Mouse (Mus musculus): ENCODE data around the gene Tmem120b.
"Not testable (repeated sequence)": the region's sequence is repeated elsewhere in the genome, so short reads cannot be mapped to it uniquely, and the experiment has no call there.

Tmem120b gene

DNA sequence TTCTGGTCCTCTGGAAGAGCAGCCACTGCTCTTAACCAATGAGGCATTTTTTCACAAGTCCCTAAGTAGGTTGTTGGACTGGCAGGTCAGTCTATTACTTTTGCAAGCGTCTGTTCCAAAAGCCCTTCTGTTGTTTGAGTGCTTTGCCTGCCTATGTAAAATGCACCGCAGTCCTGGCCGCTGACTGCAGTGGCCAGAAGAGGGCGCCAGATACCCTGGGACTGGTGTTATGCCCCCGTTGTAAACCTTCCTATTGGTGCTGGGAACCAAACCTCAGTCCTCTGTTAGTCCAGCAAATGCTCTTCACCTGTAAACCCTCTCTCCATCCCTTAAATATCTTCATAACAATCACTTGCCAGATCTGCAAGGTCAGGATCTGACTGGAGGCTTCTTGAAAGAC is 16.5 kb upstream of the Tmem120b start:
- no peak for DNase-seq (ENCODE audit: low read depth, low spot score)

GRCm38 (mm10) chr5:123057366-123058250 is 10.6 kb upstream of the Tmem120b start:
- peak; percentile 100 for DNase-seq (ENCODE audit: low read depth, low spot score)

GRCm38 (mm10) chr5:123058251-123059102 is 9.7 kb upstream of the Tmem120b start:
- peak; percentile 51 for DNase-seq (ENCODE audit: low read depth, low spot score)

- peak; percentile 72 for DNase-seq (ENCODE audit: low read depth, low spot score)
Measured at GRCm38 (mm10) chr5:123059757-123060520, 8.3 kb upstream of the Tmem120b start.

DNA sequence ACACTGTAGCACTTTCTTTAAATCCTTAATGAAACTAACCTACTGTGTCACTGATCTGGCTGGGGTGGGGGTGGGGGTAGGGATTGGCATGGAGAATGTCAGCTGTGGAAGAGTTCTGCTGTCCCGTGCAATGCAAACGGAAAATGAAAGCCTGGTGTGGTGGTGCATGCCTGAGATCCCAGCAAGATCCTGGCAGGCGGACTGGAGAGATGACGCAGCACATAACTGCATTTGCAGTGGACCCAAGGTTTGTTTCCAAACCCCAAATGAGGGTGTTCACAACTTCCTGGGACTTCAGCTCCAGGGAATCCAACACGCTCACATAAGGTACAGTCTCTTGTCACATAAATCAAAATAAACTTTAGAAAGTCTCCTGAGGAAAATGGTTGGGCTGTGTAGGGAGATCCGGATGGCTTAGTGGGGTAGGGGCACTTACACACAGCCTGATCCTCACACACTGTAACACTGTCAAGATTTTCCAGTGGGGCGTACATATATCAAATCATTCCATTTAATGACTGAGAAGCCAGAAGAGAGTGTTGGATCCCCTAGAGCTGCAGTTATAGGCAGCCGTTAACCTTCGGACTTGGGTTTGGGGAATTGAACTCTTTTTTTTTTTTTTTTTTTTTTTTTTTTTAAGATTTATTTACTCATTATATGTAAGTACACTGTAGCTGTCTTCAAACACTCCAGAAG is 7.4 kb upstream of the Tmem120b start:
- DNase-seq (ENCODE audit: low read depth, low spot score) = no peak

DNA sequence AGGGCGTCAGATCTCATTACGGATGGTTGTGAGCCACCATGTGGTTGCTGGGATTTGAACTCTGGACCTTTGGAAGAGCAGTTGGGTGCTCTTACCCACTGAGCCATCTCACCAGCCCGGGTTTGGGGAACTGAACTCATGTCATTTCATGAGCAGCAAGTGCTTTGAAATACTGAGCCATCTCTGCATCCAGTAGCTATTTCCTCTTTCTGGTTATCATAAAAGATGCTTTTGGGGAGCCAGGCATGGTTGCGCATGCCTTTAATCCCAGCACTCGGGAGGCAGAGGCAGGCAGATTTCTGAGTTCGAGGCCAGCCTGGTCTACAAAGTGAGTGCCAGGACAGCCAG is 6.8 kb upstream of the Tmem120b start:
- not testable (repeated sequence) for DNase-seq (ENCODE audit: low read depth, low spot score)

DNA sequence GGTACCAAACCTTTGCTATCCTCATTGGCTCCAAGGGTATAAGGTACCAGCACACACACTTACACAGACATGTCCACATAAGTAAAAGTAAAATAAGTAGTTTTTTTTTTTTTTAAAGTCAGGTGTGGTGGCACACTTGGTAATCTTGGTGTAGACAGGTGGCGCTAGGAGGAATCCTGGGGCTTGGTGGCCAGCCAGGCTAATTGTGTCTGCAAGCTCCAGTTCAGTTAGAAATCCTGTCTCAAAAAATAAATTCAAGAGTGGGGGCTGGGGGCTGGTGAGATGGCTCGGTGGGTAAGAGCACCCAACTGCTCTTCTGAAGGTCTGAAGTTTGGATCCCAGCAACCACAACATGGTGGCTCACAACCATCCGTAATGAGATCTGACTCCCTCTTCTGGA is 5.1 kb upstream of the Tmem120b start:
- no peak for DNase-seq (ENCODE audit: low read depth, low spot score)

GRCm38 (mm10) chr5:123064207-123064606 is 4.0 kb upstream of the Tmem120b start:
- peak; percentile 86 for DNase-seq (ENCODE audit: low read depth, low spot score)

DNA sequence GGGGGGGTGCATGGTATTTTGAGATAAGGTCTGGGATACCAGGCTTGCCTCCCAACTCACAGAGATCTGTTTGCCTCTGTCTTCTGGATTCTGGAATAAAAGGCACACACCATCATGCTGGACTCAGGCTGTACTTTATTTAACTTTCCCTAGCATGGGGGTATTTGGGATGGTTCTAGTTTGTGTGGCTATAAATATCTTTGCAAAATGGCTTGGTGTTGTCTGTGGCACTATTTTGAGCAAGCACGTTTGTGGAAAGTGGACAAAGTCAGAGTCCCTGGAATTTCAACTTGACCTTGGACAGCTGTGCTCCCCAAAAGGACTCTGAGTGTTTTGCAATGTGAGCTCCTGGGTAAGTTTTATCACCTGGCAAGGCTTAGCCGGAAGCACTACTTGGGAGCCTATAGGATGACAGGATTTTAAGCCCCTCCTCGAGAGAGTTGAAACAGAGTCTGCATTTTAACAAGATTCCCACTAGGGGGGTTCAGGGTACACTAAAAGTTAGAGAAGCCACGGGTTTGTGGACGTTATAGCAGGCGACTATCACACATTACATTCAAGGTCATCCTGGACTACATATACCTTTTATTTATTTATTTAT is 720 bp upstream of the Tmem120b start:
- DNase-seq (ENCODE audit: low read depth, low spot score) = peak; percentile 77

DNA sequence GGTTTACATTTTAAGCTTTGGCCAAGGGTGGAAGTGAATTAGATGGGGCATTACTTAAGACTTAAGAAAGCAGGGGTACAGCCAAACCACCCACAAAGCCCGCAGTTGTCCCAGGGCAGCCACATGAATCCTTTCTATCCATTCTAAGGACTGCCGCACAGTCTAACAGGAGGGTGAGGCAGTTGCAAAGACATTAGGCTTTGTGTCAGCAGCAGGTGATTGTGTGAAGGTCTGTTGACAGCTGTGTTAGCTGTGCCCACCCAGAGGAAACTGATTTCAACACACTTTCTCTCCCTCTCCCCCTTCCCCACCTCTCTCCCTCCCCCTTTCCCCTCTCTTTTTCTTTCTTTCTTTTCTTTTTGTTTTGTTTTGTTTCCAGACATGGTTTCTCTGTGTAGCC is 499 bp downstream of the Tmem120b start:
- no peak for DNase-seq (ENCODE audit: low read depth, low spot score)

GRCm38 (mm10) chr5:123075576-123076418 is 7.6 kb downstream of the Tmem120b start:
- peak; percentile 94 for DNase-seq (ENCODE audit: low read depth, low spot score)

DNA sequence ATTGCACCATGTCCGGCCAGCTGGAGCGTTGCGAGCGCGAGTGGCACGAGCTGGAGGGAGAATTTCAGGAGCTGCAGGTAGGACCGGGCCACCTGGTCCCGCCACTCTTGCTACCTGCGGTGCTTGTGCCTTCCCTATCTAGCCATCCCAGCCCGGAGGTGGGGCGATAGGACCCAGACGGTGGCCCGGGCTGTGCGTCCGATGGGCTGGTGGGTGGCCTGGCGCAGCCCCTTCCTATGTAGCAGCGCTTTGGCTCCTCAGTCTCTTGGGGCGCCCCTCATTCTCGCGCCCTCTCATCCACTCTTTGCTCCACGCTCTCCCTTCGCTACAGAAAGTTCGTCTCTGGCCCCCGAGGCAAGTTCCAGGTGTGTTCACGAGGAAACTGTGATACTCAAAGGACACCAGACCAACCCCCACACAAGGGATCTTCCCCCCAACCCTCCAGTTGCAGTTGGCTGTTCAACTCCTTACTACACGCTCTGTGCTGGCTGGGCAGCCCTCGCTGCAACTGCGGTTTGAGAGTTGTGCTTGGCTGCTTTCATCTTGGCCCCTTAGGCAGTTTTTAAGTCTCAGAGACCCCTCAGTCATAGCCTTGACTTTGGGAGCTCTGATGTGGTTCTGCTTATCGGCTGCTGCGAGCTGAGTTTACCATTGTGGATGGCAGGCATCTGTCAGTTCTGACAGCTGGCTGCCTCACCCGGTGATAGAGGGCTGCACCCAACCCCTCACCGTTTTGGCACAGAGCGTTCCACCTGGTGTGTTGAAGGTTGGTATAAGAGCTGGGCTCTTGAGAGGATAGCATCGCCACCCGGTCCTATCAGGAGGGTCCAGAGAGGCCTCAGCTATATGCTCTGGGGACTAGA is 8.4 kb downstream of the Tmem120b start:
- peak; percentile 62 for DNase-seq (ENCODE audit: low read depth, low spot score)

DNA sequence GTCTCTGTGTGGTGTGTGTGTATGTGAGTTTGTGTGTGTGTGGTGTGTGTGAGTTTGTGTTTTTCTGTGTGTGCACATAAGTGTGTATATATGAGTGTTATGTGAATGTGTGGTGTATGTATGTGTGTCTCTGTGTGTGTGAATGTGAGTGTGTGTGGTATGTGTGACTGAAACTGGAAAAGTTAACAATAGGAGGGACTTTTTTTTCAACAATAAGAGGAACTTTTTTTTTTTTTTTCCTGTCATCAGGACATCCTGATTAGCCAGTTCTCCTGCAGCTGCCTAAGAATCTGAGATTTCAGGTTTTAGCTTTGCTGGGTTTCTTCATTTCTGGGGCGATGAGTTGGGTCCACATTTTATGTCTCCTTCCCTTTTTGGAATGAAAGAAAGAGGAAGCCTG is 11.4 kb downstream of the Tmem120b start:
- no peak for DNase-seq (ENCODE audit: low read depth, low spot score)

DNA sequence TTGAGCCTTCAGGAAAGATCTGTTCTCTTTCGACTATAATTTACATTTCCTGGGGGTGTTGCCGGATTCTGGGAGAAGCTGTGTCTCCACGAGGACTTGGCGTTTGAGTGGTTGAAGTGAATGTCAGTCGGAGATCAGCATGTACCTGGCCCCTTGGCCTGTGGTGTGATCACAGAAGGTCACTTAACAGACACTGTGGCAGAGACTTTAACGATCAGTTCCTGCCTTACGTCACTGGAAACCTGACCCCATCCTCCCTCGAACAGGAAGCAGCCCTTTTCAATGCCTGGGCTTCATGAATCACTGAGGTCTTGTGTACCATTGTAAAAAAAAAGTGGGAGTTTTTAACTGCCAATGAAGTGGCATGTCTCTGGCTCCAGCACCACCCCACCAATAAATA is 11.8 kb downstream of the Tmem120b start:
- no peak for DNase-seq (ENCODE audit: low read depth, low spot score)

DNA sequence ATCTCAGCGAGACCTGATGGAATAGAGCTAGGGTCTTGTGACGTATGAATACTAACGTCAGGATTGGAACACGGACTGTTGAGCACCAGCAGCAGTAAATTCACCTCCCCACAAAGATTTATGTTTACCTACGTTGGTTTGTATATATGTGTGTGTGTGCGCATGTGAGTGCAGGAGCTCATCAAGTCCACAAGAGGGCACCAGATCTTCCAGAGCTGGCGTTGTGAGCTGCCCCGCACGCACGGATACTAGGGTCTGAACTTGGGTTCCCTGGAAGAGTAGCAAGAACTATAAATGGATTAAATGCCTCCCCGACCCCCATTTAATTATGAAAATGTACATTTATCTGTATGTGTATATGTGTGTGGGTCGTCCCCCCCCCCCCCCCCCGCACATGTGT is 12.3 kb downstream of the Tmem120b start:
- no peak for DNase-seq (ENCODE audit: low read depth, low spot score)

DNA sequence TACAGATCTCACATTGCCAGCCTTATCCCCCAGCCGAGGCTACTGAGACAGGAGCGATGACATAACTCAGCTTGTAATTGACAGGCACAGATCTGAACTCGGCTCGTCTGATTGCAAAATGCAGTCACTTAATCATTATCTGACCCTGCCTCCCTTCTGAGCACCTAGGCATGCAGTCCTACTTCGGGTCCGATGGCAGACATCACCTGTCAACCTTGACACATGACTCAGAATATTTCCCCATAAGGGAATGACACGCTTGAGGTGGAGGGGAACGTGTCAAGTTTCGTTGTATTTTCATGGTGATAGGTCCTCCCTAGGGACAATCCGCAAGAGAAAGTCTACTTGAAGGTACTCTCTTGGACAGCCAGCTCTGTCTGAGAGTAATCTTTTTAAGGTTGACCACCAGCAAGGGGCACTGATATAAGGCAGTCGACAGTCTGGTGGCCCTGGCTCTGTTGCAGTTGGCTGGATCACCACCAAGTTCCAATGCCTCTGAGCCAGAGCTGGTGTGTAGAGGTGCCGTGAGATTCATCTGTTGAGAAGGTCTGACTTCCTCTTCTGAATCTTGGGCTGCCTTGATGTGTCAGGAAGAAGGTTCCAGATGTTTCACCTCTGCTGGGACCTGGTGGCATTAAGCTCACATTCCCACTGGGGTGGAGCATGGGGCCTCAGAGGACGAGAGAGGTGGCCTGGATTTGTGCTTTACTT is 15.3 kb downstream of the Tmem120b start:
- DNase-seq (ENCODE audit: low read depth, low spot score) = no peak

DNA sequence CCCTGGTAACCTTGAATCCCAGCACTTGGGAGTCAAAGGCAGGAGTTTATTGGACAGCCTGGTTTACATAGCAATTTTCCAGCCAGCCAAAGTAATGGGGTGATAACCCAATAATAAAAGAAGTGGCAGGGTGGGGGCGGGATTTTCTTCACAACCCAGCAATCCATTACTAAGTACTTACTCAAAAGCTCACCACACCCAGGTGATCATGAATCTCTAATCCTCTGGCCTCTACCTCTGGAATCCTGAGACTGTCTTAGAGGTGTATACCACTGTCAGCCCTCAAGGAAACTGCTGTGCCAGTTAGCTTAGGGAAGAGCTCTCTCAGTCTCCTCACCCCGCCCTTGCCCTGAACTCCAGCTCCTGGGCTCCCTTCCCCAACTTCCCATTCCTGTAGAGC is 18.3 kb downstream of the Tmem120b start:
- DNase-seq (ENCODE audit: low read depth, low spot score) = no peak

DNA sequence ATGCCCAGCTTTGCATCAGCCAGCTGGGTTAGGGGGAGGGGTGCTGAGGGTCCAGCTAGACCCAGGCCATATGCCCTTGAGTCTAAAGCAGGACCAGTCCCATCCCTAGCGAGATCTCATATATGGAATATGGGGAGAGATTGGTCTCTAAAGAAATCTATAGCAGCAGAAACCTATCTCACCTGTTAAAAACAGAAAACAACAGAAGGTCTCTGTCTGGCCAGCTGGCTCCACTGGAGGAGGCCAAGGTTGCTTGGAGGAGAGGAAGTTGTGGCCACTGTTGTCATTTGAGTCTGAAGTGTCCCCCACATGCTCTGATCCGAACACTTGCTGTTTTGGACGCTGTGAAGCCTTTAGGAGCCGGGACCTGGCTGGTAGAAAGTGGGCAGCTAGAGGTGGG is 20.6 kb downstream of the Tmem120b start:
- DNase-seq (ENCODE audit: low read depth, low spot score) = no peak
